Mouse (Mus musculus) spleen, adult 12 weeks (tissue): ENCODE data around the gene Serpinb3a.
"Not testable (repeated sequence)": the region's sequence is repeated elsewhere in the genome, so short reads cannot be mapped to it uniquely, and the experiment has no call there.

Experiments used
- DNase-seq: peaks from one replicate; pipeline ENCODE4 v3.0.0; 2022; ENCODE audit warnings: low spot score

The Serpinb3a gene

GRCm38 (mm10) chr1:107052203-107052602, at the start of gene Serpinb3a:
Gene Serpinb3a (minus strand): TSS chr1:107052303.
- no peak for DNase-seq

GRCm38 (mm10) chr1:107098417-107098816, 46.3 kb upstream of the Serpinb3a start:
- no peak for DNase-seq

- DNase-seq: no peak
These were observed 31.3 kb upstream of the Serpinb3a start, which contains the start of gene Serpinb3d for GRCm38 (mm10) chr1:107083406-107083805. Gene Serpinb3d (minus strand): TSS chr1:107083506.

- not testable (repeated sequence) for DNase-seq
These were observed 17.9 kb downstream of the Serpinb3a start for GRCm38 (mm10) chr1:107034236-107034635.

- no peak for DNase-seq
These were observed 26.2 kb downstream of the Serpinb3a start for GRCm38 (mm10) chr1:107025886-107026285.

- no peak for DNase-seq
These were observed 36.9 kb downstream of the Serpinb3a start for GRCm38 (mm10) chr1:107015210-107015609.

GRCm38 (mm10) chr1:107014530-107014929, 37.6 kb downstream of the Serpinb3a start:
- no peak for DNase-seq

- DNase-seq: no peak
These were observed 45.8 kb downstream of the Serpinb3a start for GRCm38 (mm10) chr1:107006316-107006715.

- no peak for DNase-seq
These were observed 50.3 kb downstream of the Serpinb3a start for GRCm38 (mm10) chr1:107001754-107002153.

GRCm38 (mm10) chr1:107000424-107000823, 51.7 kb downstream of the Serpinb3a start:
- no peak for DNase-seq
